Mouse (Mus musculus): ENCODE results near the gene Gm5414. TPM values are rescaled to one million over a fixed set of nuclear protein-coding genes. Genes with fewer than 3 reads are reported as not detected.

The Gm5414 gene
- polyA plus RNA-seq, 1 experiment from 2014 or later = not detected

Small RNA genes within 50 kb of the gene (microRNA-seq; reads per million reads assigned to microRNA genes)
- not detected for gene Gm44383
- gene Gm44479 = not detected

Other genes starting within 250 kb of the Gm5414 start
- 0.05 and 0.32 TPM in 2 replicates for gene Krt7, start 217.1 kb downstream of the Gm5414 start, polyA plus RNA-seq (2015; fragmentation: Nextera tagmentation; extraction: Ambion mirVana)
- 0.17 and 0.19 TPM in 2 replicates for gene Krt87, start 189.4 kb downstream of the Gm5414 start, polyA plus RNA-seq (2015; fragmentation: Nextera tagmentation; extraction: Ambion mirVana)
- gene Krt88, start 180.4 kb downstream of the Gm5414 start, polyA plus RNA-seq (2015; fragmentation: Nextera tagmentation; extraction: Ambion mirVana) = not detected in 2 replicates
- gene Krt81, start 164.4 kb downstream of the Gm5414 start, polyA plus RNA-seq (2015; fragmentation: Nextera tagmentation; extraction: Ambion mirVana) = not detected in 2 replicates
- gene Krt86, start 154.7 kb downstream of the Gm5414 start, polyA plus RNA-seq (2015; fragmentation: Nextera tagmentation; extraction: Ambion mirVana) = not detected in 2 replicates
- gene Krt83, start 136.7 kb downstream of the Gm5414 start, polyA plus RNA-seq (2015; fragmentation: Nextera tagmentation; extraction: Ambion mirVana) = not detected in 2 replicates
- gene Gm49425, start 110.9 kb downstream of the Gm5414 start, polyA plus RNA-seq (2015; fragmentation: Nextera tagmentation; extraction: Ambion mirVana) = not detected in 2 replicates
- not detected in 2 replicates for gene Krt84, start 95.4 kb downstream of the Gm5414 start, polyA plus RNA-seq (2015; fragmentation: Nextera tagmentation; extraction: Ambion mirVana)
- gene Krt82, start 77.5 kb downstream of the Gm5414 start, polyA plus RNA-seq (2015; fragmentation: Nextera tagmentation; extraction: Ambion mirVana) = not detected in 2 replicates
- 0.08 TPM in 1 of 2 replicates, not detected in the other for gene Krt90, start 65.2 kb downstream of the Gm5414 start, polyA plus RNA-seq (2015; fragmentation: Nextera tagmentation; extraction: Ambion mirVana)
- gene Krt75, start 54.3 kb downstream of the Gm5414 start, polyA plus RNA-seq (2015; fragmentation: Nextera tagmentation; extraction: Ambion mirVana) = 0.11 TPM in 1 of 2 replicates, not detected in the other
- gene Gm5478, start 19.2 kb upstream of the Gm5414 start, polyA plus RNA-seq (2015; fragmentation: Nextera tagmentation; extraction: Ambion mirVana) = not detected in 2 replicates
- gene Krt6b, start 52.1 kb upstream of the Gm5414 start, polyA plus RNA-seq (2015; fragmentation: Nextera tagmentation; extraction: Ambion mirVana) = not detected in 2 replicates
- gene Krt6a, start 66.1 kb upstream of the Gm5414 start, polyA plus RNA-seq (2015; fragmentation: Nextera tagmentation; extraction: Ambion mirVana) = not detected in 2 replicates
- 0.19 and 0.26 TPM in 2 replicates for gene Krt5, start 84.7 kb upstream of the Gm5414 start, polyA plus RNA-seq (2015; fragmentation: Nextera tagmentation; extraction: Ambion mirVana)
- gene Krt71, start 114.9 kb upstream of the Gm5414 start, polyA plus RNA-seq (2015; fragmentation: Nextera tagmentation; extraction: Ambion mirVana) = not detected in 2 replicates
- not detected in 2 replicates for gene Krt72, start 158.3 kb upstream of the Gm5414 start, polyA plus RNA-seq (2015; fragmentation: Nextera tagmentation; extraction: Ambion mirVana)
- gene Krt73, start 174.2 kb upstream of the Gm5414 start, polyA plus RNA-seq (2015; fragmentation: Nextera tagmentation; extraction: Ambion mirVana) = 0.50 and 1.0 TPM in 2 replicates
- gene Krt2, start 190.0 kb upstream of the Gm5414 start, polyA plus RNA-seq (2015; fragmentation: Nextera tagmentation; extraction: Ambion mirVana) = not detected in 2 replicates
- 4.2 and 4.7 TPM in 2 replicates for gene Krt1, start 222.6 kb upstream of the Gm5414 start, polyA plus RNA-seq (2015; fragmentation: Nextera tagmentation; extraction: Ambion mirVana)
- gene Krt77, start 241.5 kb upstream of the Gm5414 start, polyA plus RNA-seq (2015; fragmentation: Nextera tagmentation; extraction: Ambion mirVana) = 0.15 TPM in 1 of 2 replicates, not detected in the other

All from midbrain, embryonic 13.5 days (tissue).